Mouse (Mus musculus): ENCODE results near the gene Akap1. TPM values are rescaled to one million over a fixed set of nuclear protein-coding genes. Genes with fewer than 3 reads are reported as not detected.

Gene Akap1
- polyA plus RNA-seq, 1 experiment, result 24.8 TPM

DNA sequence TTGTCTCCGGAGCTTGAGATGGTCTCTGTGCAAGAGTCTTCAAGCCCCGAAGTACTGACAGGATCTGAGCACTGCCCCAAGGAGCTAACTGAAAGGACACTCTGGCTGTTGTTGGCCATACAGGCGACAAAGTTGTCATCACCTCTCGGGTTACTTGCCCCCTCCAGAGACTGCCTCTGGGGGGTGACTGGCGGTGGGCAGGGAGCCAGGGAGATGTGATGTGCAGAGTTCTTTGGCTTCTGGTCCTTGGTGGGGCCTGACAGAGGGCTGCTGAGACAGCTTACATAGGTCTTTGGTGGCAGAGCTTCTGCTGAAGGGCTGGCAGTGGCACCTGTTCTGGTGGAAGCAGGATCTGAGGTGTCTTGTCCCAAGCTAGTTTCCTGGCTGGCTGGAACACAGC, 20.0 kb downstream of the Akap1 start:
- H3K36me3 ChIP-seq (ENCODE audit: control insufficient read depth, insufficient read depth), result peaks cover 32% of the 10 kb centered on the region
- no peak for TF ChIP-seq USF1 (IDR thresholded peaks at IDR 0.05; ENCODE audit: low read depth)
- no peak for TF ChIP-seq CEBPB (IDR thresholded peaks at IDR 0.05; ENCODE audit: low read depth)
- TF ChIP-seq MAX (IDR thresholded peaks at IDR 0.05), result no peak
- TF ChIP-seq FOSL1 (IDR thresholded peaks at IDR 0.05; ENCODE audit: insufficient read depth, low read length, poor library complexity, severe bottlenecking), result no peak
- no peak for TF ChIP-seq MYOD1 (IDR thresholded peaks at IDR 0.05; ENCODE audit: control insufficient read depth, insufficient read length, low read depth)
- TF ChIP-seq CTCF (IDR thresholded peaks at IDR 0.05; ENCODE audit: control insufficient read depth, insufficient read depth, insufficient read length), result no peak
- no peak for TF ChIP-seq MYOG (IDR thresholded peaks at IDR 0.05; ENCODE audit: control insufficient read depth, extremely low read depth, insufficient read length)
- H3K79me3 ChIP-seq (ENCODE audit: low read depth), result peaks cover 29% of the 10 kb centered on the region
- no peak overlapping the region for H3ac ChIP-seq (ENCODE audit: control insufficient read depth, insufficient read length, low read depth)
- no peak overlapping the region for H3K4me3 ChIP-seq (ENCODE audit: insufficient read depth, poor library complexity, severe bottlenecking)
- H3K27me3 ChIP-seq (ENCODE audit: control insufficient read depth, insufficient read depth, insufficient read length), result no peaks in the 10 kb centered on the region
- H3K79me2 ChIP-seq (ENCODE audit: control insufficient read depth, insufficient read depth), result peaks cover 81% of the 10 kb centered on the region

- Histone ChIP-seq H3K79me2 (ENCODE audit: control insufficient read depth, insufficient read depth) (peaks cover 70% of the 10 kb centered on the region), H3ac (ENCODE audit: control insufficient read depth, insufficient read length, low read depth) (no peak overlapping the region), H3K4me3 (ENCODE audit: insufficient read depth, poor library complexity, severe bottlenecking) (no peak overlapping the region), H3K79me3 (ENCODE audit: low read depth) (peaks cover 21% of the 10 kb centered on the region), H3K27me3 (ENCODE audit: control insufficient read depth, insufficient read depth, insufficient read length) (no peaks in the 10 kb centered on the region), H3K36me3 (ENCODE audit: control insufficient read depth, insufficient read depth) (peaks cover 38% of the 10 kb centered on the region)
- TF ChIP-seq MYOD1 (IDR thresholded peaks at IDR 0.05; ENCODE audit: control insufficient read depth, insufficient read length, low read depth) (no peak), CEBPB (IDR thresholded peaks at IDR 0.05; ENCODE audit: low read depth) (no peak), MYOG (IDR thresholded peaks at IDR 0.05; ENCODE audit: control insufficient read depth, extremely low read depth, insufficient read length) (no peak)
These were observed 21.1 kb downstream of the Akap1 start for GRCm38 (mm10) chr11:88843305-88843704.

DNA sequence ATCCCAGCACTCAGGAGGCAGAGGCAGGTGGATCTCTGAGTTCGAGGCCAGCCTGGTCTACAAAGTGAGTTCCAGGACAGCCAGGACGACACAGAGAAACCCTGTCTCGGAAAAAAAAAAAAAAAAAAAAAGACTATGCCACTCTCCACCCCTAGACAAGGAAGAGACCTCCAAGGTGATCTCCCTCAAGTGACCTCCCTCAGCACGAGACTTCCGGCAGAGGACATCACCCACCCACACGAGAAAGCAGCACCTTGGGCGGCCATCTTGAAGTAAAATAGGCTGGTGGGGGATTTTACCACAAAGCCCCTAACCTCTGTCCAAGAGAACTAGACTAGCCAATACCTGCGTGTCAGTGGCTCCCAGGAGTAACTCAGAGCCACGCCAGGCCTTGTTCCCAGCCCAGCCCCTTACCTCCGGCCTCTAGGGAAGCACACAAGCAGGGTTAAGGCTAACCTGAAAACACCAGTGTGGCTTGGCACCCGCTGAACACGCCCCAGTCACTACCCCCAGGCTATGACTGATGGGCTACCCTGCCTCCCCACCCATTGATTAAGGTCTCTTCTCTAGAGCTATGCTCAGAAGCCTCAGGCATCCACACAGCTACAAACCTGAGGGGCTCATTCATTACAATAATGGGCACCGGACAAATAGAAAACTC, 21.9 kb downstream of the Akap1 start:
- Histone ChIP-seq H3K4me3 (ENCODE audit: insufficient read depth, poor library complexity, severe bottlenecking) (no peak overlapping the region), H3K79me2 (ENCODE audit: control insufficient read depth, insufficient read depth) (peaks cover 66% of the 10 kb centered on the region), H3K27me3 (ENCODE audit: control insufficient read depth, insufficient read depth, insufficient read length) (no peaks in the 10 kb centered on the region), H3ac (ENCODE audit: control insufficient read depth, insufficient read length, low read depth) (no peak overlapping the region), H3K79me3 (ENCODE audit: low read depth) (peaks cover 14% of the 10 kb centered on the region), H3K36me3 (ENCODE audit: control insufficient read depth, insufficient read depth) (peaks cover 46% of the 10 kb centered on the region)
- TF ChIP-seq USF1 (IDR thresholded peaks at IDR 0.05; ENCODE audit: low read depth) (no peak), MYOD1 (IDR thresholded peaks at IDR 0.05; ENCODE audit: control insufficient read depth, insufficient read length, low read depth) (no peak)

DNA sequence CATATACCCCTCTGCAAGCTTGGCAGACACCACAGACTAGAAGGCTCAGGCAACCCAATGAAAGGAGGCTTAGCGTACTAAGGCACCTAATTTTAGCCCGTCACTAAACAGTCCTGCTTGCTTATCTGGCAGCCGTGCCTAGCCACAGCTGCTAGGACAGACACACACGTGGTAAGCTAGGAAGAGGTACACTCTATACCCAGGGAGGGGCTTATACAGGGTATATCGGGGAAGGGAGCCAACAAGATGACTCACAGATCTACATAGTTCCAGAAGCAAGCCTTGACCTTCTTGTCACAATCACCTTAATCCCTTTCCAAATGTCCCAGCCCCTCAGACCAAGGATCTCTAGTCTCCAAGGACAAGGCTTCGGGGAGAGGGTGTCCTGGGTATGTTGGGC, 23.0 kb downstream of the Akap1 start:
- no peak overlapping the region for H3ac ChIP-seq (ENCODE audit: control insufficient read depth, insufficient read length, low read depth)
- no peak overlapping the region for H3K4me3 ChIP-seq (ENCODE audit: insufficient read depth, poor library complexity, severe bottlenecking)
- peaks cover 56% of the 10 kb centered on the region for H3K36me3 ChIP-seq (ENCODE audit: control insufficient read depth, insufficient read depth)
- peaks cover 7% of the 10 kb centered on the region for H3K79me3 ChIP-seq (ENCODE audit: low read depth)
- H3K27me3 ChIP-seq (ENCODE audit: control insufficient read depth, insufficient read depth, insufficient read length), result no peaks in the 10 kb centered on the region
- no peak for TF ChIP-seq MYOG (IDR thresholded peaks at IDR 0.05; ENCODE audit: control insufficient read depth, extremely low read depth, insufficient read length)
- TF ChIP-seq CEBPB (IDR thresholded peaks at IDR 0.05; ENCODE audit: low read depth), result no peak
- peaks cover 57% of the 10 kb centered on the region for H3K79me2 ChIP-seq (ENCODE audit: control insufficient read depth, insufficient read depth)

GRCm38 (mm10) chr11:88840724-88841350, 23.5 kb downstream of the Akap1 start:
- no peak overlapping the region for H3K4me3 ChIP-seq (ENCODE audit: insufficient read depth, poor library complexity, severe bottlenecking)
- H3ac ChIP-seq (ENCODE audit: control insufficient read depth, insufficient read length, low read depth), result no peak overlapping the region
- H3K27me3 ChIP-seq (ENCODE audit: control insufficient read depth, insufficient read depth, insufficient read length), result no peaks in the 10 kb centered on the region
- peaks cover 59% of the 10 kb centered on the region for H3K36me3 ChIP-seq (ENCODE audit: control insufficient read depth, insufficient read depth)
- TF ChIP-seq MAX (IDR thresholded peaks at IDR 0.05), result no peak
- TF ChIP-seq CEBPB (IDR thresholded peaks at IDR 0.05; ENCODE audit: low read depth), result no peak
- TF ChIP-seq MYOD1 (IDR thresholded peaks at IDR 0.05; ENCODE audit: control insufficient read depth, insufficient read length, low read depth), result no peak
- TF ChIP-seq MYOG (IDR thresholded peaks at IDR 0.05; ENCODE audit: control insufficient read depth, extremely low read depth, insufficient read length), result no peak
- TF ChIP-seq CTCF (IDR thresholded peaks at IDR 0.05; ENCODE audit: control insufficient read depth, insufficient read depth, insufficient read length), result no peak
- TF ChIP-seq USF1 (IDR thresholded peaks at IDR 0.05; ENCODE audit: low read depth), result no peak
- no peak for TF ChIP-seq FOSL1 (IDR thresholded peaks at IDR 0.05; ENCODE audit: insufficient read depth, low read length, poor library complexity, severe bottlenecking)
- peaks cover 4% of the 10 kb centered on the region for H3K79me3 ChIP-seq (ENCODE audit: low read depth)
- H3K79me2 ChIP-seq (ENCODE audit: control insufficient read depth, insufficient read depth), result peaks cover 51% of the 10 kb centered on the region

DNA sequence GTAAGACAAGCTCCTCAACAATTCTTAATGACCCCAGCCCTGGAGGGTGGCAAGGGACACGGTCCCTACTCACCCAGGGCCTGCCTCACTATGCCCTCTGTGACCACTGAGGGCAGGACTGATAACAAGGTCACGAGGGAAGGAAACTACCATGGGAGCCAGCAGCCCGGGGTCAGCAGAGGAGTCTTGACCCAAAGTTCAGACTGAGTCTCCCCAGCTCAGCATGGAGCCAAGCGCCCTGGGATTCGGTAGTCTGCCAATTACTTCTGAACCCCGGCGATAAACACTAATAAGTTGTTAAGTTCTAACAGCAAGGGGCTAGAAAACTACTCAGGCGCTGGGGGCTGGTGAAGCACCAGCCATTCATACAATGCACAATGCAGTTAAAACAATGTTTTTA, 24.1 kb downstream of the Akap1 start:
- no peak overlapping the region for H3ac ChIP-seq (ENCODE audit: control insufficient read depth, insufficient read length, low read depth)
- H3K79me3 ChIP-seq (ENCODE audit: low read depth), result peaks cover 4% of the 10 kb centered on the region
- H3K4me3 ChIP-seq (ENCODE audit: insufficient read depth, poor library complexity, severe bottlenecking), result no peak overlapping the region
- peaks cover 55% of the 10 kb centered on the region for H3K36me3 ChIP-seq (ENCODE audit: control insufficient read depth, insufficient read depth)
- no peaks in the 10 kb centered on the region for H3K27me3 ChIP-seq (ENCODE audit: control insufficient read depth, insufficient read depth, insufficient read length)
- TF ChIP-seq MYOG (IDR thresholded peaks at IDR 0.05; ENCODE audit: control insufficient read depth, extremely low read depth, insufficient read length) (no peak), FOSL1 (IDR thresholded peaks at IDR 0.05; ENCODE audit: insufficient read depth, low read length, poor library complexity, severe bottlenecking) (no peak), CTCF (IDR thresholded peaks at IDR 0.05; ENCODE audit: control insufficient read depth, insufficient read depth, insufficient read length) (no peak), CEBPB (IDR thresholded peaks at IDR 0.05; ENCODE audit: low read depth) (no peak), MAX (IDR thresholded peaks at IDR 0.05) (no peak), MYOD1 (IDR thresholded peaks at IDR 0.05; ENCODE audit: control insufficient read depth, insufficient read length, low read depth) (no peak), USF1 (IDR thresholded peaks at IDR 0.05; ENCODE audit: low read depth) (no peak)
- peaks cover 46% of the 10 kb centered on the region for H3K79me2 ChIP-seq (ENCODE audit: control insufficient read depth, insufficient read depth)
